Mouse (Mus musculus): ENCODE results near the gene Tec. TPM values are rescaled to one million over a fixed set of nuclear protein-coding genes. Genes with fewer than 3 reads are reported as not detected.

Tec gene
- polyA plus RNA-seq, 1 experiment from 2014 or later: 5.3 TPM

- Histone ChIP-seq H3K4me1 (ENCODE audit: control insufficient read depth, insufficient read depth, low read length) (peaks cover 6% of the 10 kb centered on the region; the same call in 1 of the 2 replicates), H3K36me3 (ENCODE audit: control insufficient read depth, insufficient read depth, low read length) (no peaks in the 10 kb centered on the region), H3K4me2 (ENCODE audit: low read length) (no peak overlapping the region), H3K9me3 (ENCODE audit: control insufficient read depth, low read length) (no peaks in the 10 kb centered on the region), H3K27ac (replicated peaks; ENCODE audit: low read depth, low read length) (no peak overlapping the region), H3K27me3 (ENCODE audit: control insufficient read depth, insufficient read depth, low read length) (no peaks in the 10 kb centered on the region), H3K9ac (replicated peaks; ENCODE audit: low read length) (no peak overlapping the region), H3K4me3 (replicated peaks; ENCODE audit: low read depth, low read length) (no peak overlapping the region)
- WGBS: 91% methylated on average over 8 of the region's 8 CpGs
- DNase-seq: no peak
- no peak for ATAC-seq (ENCODE audit: low FRiP score, low TSS enrichment)
These were observed 40.1 kb upstream of the Tec start for GRCm38 (mm10) chr5:72908324-72908936.

- ATAC-seq (ENCODE audit: low FRiP score, low TSS enrichment): no peak
- 89% methylated on average over 6 of the region's 6 CpGs for WGBS
These were observed 39.1 kb upstream of the Tec start for GRCm38 (mm10) chr5:72907402-72907801.

GRCm38 (mm10) chr5:72904903-72905790, 36.9 kb upstream of the Tec start:
- H3K4me2 ChIP-seq (ENCODE audit: low read length): no peak overlapping the region
- WGBS: 83% methylated on average over 18 of the region's 18 CpGs
- no peaks in the 10 kb centered on the region for H3K9me3 ChIP-seq (ENCODE audit: control insufficient read depth, low read length)
- H3K27ac ChIP-seq (replicated peaks; ENCODE audit: low read depth, low read length): no peak overlapping the region
- H3K4me3 ChIP-seq (replicated peaks; ENCODE audit: low read depth, low read length): no peak overlapping the region
- ATAC-seq (ENCODE audit: low FRiP score, low TSS enrichment): no peak
- no peaks in the 10 kb centered on the region for H3K4me1 ChIP-seq (ENCODE audit: control insufficient read depth, insufficient read depth, low read length)
- peak; percentile 4 for DNase-seq
- H3K27me3 ChIP-seq (ENCODE audit: control insufficient read depth, insufficient read depth, low read length): no peaks in the 10 kb centered on the region
- no peaks in the 10 kb centered on the region for H3K36me3 ChIP-seq (ENCODE audit: control insufficient read depth, insufficient read depth, low read length)
- H3K9ac ChIP-seq (replicated peaks; ENCODE audit: low read length): no peak overlapping the region

More at GRCm38 (mm10) chr5:72907402-72907801, 39.1 kb upstream of the Tec start:
- Histone ChIP-seq H3K9me3 (ENCODE audit: control insufficient read depth, low read length) (no peaks in the 10 kb centered on the region), H3K27ac (replicated peaks; ENCODE audit: low read depth, low read length) (no peak overlapping the region), H3K36me3 (ENCODE audit: control insufficient read depth, insufficient read depth, low read length) (no peaks in the 10 kb centered on the region), H3K4me2 (ENCODE audit: low read length) (no peak overlapping the region), H3K27me3 (ENCODE audit: control insufficient read depth, insufficient read depth, low read length) (no peaks in the 10 kb centered on the region), H3K9ac (replicated peaks; ENCODE audit: low read length) (no peak overlapping the region), H3K4me1 (ENCODE audit: control insufficient read depth, insufficient read depth, low read length) (no peaks in the 10 kb centered on the region), H3K4me3 (replicated peaks; ENCODE audit: low read depth, low read length) (no peak overlapping the region)
- DNase-seq: no peak

- H3K4me2 ChIP-seq (ENCODE audit: low read length): no peak overlapping the region
- 94% methylated on average over 3 of the region's 3 CpGs for WGBS
These were observed 34.7 kb upstream of the Tec start for GRCm38 (mm10) chr5:72902876-72903516.

GRCm38 (mm10) chr5:72902312-72902711, 34.0 kb upstream of the Tec start:
- Histone ChIP-seq H3K4me2 (ENCODE audit: low read length) (no peak overlapping the region), H3K9ac (replicated peaks; ENCODE audit: low read length) (no peak overlapping the region), H3K9me3 (ENCODE audit: control insufficient read depth, low read length) (no peaks in the 10 kb centered on the region), H3K27me3 (ENCODE audit: control insufficient read depth, insufficient read depth, low read length) (no peaks in the 10 kb centered on the region), H3K4me3 (replicated peaks; ENCODE audit: low read depth, low read length) (no peak overlapping the region), H3K4me1 (ENCODE audit: control insufficient read depth, insufficient read depth, low read length) (no peaks in the 10 kb centered on the region), H3K36me3 (ENCODE audit: control insufficient read depth, insufficient read depth, low read length) (no peaks in the 10 kb centered on the region), H3K27ac (replicated peaks; ENCODE audit: low read depth, low read length) (no peak overlapping the region)
- WGBS: 49% methylated on average over 3 of the region's 3 CpGs
- ATAC-seq (ENCODE audit: low FRiP score, low TSS enrichment): no peak
- DNase-seq: no peak

More at GRCm38 (mm10) chr5:72902876-72903516, 34.7 kb upstream of the Tec start:
- no peaks in the 10 kb centered on the region for H3K27me3 ChIP-seq (ENCODE audit: control insufficient read depth, insufficient read depth, low read length)
- no peaks in the 10 kb centered on the region for H3K36me3 ChIP-seq (ENCODE audit: control insufficient read depth, insufficient read depth, low read length)
- ATAC-seq (ENCODE audit: low FRiP score, low TSS enrichment) (no peak), DNase-seq (no peak)
- H3K27ac ChIP-seq (replicated peaks; ENCODE audit: low read depth, low read length): no peak overlapping the region
- no peak overlapping the region for H3K4me3 ChIP-seq (replicated peaks; ENCODE audit: low read depth, low read length)
- H3K9me3 ChIP-seq (ENCODE audit: control insufficient read depth, low read length): no peaks in the 10 kb centered on the region
- H3K9ac ChIP-seq (replicated peaks; ENCODE audit: low read length): no peak overlapping the region
- H3K4me1 ChIP-seq (ENCODE audit: control insufficient read depth, insufficient read depth, low read length): no peaks in the 10 kb centered on the region

GRCm38 (mm10) chr5:72901866-72902265, 33.6 kb upstream of the Tec start:
- H3K9ac ChIP-seq (replicated peaks; ENCODE audit: low read length): no peak overlapping the region
- no peaks in the 10 kb centered on the region for H3K4me1 ChIP-seq (ENCODE audit: control insufficient read depth, insufficient read depth, low read length)
- no peaks in the 10 kb centered on the region for H3K27me3 ChIP-seq (ENCODE audit: control insufficient read depth, insufficient read depth, low read length)
- no peak for ATAC-seq (ENCODE audit: low FRiP score, low TSS enrichment)
- no peaks in the 10 kb centered on the region for H3K9me3 ChIP-seq (ENCODE audit: control insufficient read depth, low read length)
- no peak for DNase-seq
- H3K4me3 ChIP-seq (replicated peaks; ENCODE audit: low read depth, low read length): no peak overlapping the region
- H3K4me2 ChIP-seq (ENCODE audit: low read length): no peak overlapping the region
- WGBS: 83% methylated on average over 4 of the region's 4 CpGs
- no peak overlapping the region for H3K27ac ChIP-seq (replicated peaks; ENCODE audit: low read depth, low read length)
- H3K36me3 ChIP-seq (ENCODE audit: control insufficient read depth, insufficient read depth, low read length): no peaks in the 10 kb centered on the region

GRCm38 (mm10) chr5:72899255-72899654, 31.0 kb upstream of the Tec start:
- 92% methylated on average over 8 of the region's 8 CpGs for WGBS
- no peak overlapping the region for H3K9ac ChIP-seq (replicated peaks; ENCODE audit: low read length)
- H3K36me3 ChIP-seq (ENCODE audit: control insufficient read depth, insufficient read depth, low read length): no peaks in the 10 kb centered on the region
- H3K4me3 ChIP-seq (replicated peaks; ENCODE audit: low read depth, low read length): no peak overlapping the region
- ATAC-seq (ENCODE audit: low FRiP score, low TSS enrichment) (no peak), DNase-seq (no peak)
- H3K9me3 ChIP-seq (ENCODE audit: control insufficient read depth, low read length): no peaks in the 10 kb centered on the region
- H3K4me1 ChIP-seq (ENCODE audit: control insufficient read depth, insufficient read depth, low read length): no peaks in the 10 kb centered on the region
- no peak overlapping the region for H3K4me2 ChIP-seq (ENCODE audit: low read length)
- H3K27ac ChIP-seq (replicated peaks; ENCODE audit: low read depth, low read length): no peak overlapping the region
- no peaks in the 10 kb centered on the region for H3K27me3 ChIP-seq (ENCODE audit: control insufficient read depth, insufficient read depth, low read length)

- Histone ChIP-seq H3K36me3 (ENCODE audit: control insufficient read depth, insufficient read depth, low read length) (no peaks in the 10 kb centered on the region), H3K27me3 (ENCODE audit: control insufficient read depth, insufficient read depth, low read length) (no peaks in the 10 kb centered on the region), H3K4me2 (ENCODE audit: low read length) (no peak overlapping the region), H3K9me3 (ENCODE audit: control insufficient read depth, low read length) (no peaks in the 10 kb centered on the region), H3K9ac (replicated peaks; ENCODE audit: low read length) (no peak overlapping the region), H3K27ac (replicated peaks; ENCODE audit: low read depth, low read length) (no peak overlapping the region), H3K4me1 (ENCODE audit: control insufficient read depth, insufficient read depth, low read length) (no peaks in the 10 kb centered on the region), H3K4me3 (replicated peaks; ENCODE audit: low read depth, low read length) (no peak overlapping the region)
- WGBS: 58% methylated on average over 6 of the region's 6 CpGs
- no peak for ATAC-seq (ENCODE audit: low FRiP score, low TSS enrichment)
- no peak for DNase-seq
These were observed 29.7 kb upstream of the Tec start for GRCm38 (mm10) chr5:72897998-72898397.
